Mouse (Mus musculus) embryonic facial prominence, embryonic 10.5 days (tissue): ENCODE measurements at regions not wholly inside any gene's neighbourhood (a gene's known extent, or its start where the extent isn't known, plus 50 kb on each side); places are given as distances from the start of the nearest gene placed in this dataset.
"Not testable (repeated sequence)": the region's sequence is repeated elsewhere in the genome, so short reads cannot be mapped to it uniquely, and the experiment has no call there.

Experiments used
- DNase-seq: peaks from one replicate; pipeline ENCODE4 v3.0.0-alpha.2; 2017; ENCODE audit warnings: low spot score
- H3K27ac ChIP-seq: fragments of 300-500 bp; sonication (generic); replicated peaks from 2 replicates; pipeline ENCODE4 v1.5.1; 2016; ENCODE audit warnings: mild to moderate bottlenecking
- H3K27me3 ChIP-seq: fragments of 300-500 bp; sonication (generic); replicated peaks from 2 replicates; pipeline ENCODE4 v1.6.1; 2016; ENCODE audit warnings: low read depth, mild to moderate bottlenecking; ENCODE audit not compliant: poor library complexity, severe bottlenecking
- H3K36me3 ChIP-seq: fragments of 300-500 bp; sonication (generic); replicated peaks from 2 replicates; pipeline ENCODE4 v1.6.1; 2016; ENCODE audit warnings: mild to moderate bottlenecking, moderate library complexity
- H3K4me1 ChIP-seq: fragments of 300-500 bp; sonication (generic); 2 replicates; pipeline ENCODE4 v1.6.1; 2016
- H3K4me3 ChIP-seq: fragments of 300-500 bp; sonication (generic); 2 replicates; pipeline ENCODE4 v1.5.1; 2016; ENCODE audit warnings: mild to moderate bottlenecking, moderate library complexity
- H3K9me3 ChIP-seq: fragments of 300-500 bp; sonication (generic); 2 replicates; pipeline ENCODE4 v1.6.1; 2016; ENCODE audit warnings: mild to moderate bottlenecking
- whole genome bisulfite sequencing: fragments of 180-500 bp; shearing (Covaris S2); methylation state at CpG from one replicate; pipeline ENCODE4 v1.1.7; 2016; 5-methylcytosine and 5-hydroxymethylcytosine counted together

DNA sequence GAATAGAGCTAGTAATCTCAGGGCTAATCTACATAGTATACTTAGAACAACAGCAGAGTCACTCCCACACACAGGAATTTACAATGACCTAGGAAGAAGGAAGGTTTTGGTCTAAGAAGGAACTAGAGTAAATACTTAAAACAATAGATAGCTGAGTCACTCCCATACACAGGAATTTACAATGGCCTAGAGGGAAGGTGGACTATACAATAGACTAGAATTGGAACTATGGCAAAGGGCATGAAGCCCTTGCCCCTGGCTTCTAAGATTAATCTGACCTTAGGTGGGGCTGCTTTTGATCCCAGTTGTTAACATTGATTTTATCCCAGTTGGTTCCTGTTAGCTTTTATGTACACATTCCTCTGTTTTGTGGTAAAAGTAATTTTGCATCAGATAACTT, 427.8 kb upstream of the Clint1 start:
- not testable (repeated sequence) for H3K27me3 ChIP-seq, H3K4me3 ChIP-seq, H3K36me3 ChIP-seq, H3K9me3 ChIP-seq, H3K4me1 ChIP-seq, DNase-seq, H3K27ac ChIP-seq

DNA sequence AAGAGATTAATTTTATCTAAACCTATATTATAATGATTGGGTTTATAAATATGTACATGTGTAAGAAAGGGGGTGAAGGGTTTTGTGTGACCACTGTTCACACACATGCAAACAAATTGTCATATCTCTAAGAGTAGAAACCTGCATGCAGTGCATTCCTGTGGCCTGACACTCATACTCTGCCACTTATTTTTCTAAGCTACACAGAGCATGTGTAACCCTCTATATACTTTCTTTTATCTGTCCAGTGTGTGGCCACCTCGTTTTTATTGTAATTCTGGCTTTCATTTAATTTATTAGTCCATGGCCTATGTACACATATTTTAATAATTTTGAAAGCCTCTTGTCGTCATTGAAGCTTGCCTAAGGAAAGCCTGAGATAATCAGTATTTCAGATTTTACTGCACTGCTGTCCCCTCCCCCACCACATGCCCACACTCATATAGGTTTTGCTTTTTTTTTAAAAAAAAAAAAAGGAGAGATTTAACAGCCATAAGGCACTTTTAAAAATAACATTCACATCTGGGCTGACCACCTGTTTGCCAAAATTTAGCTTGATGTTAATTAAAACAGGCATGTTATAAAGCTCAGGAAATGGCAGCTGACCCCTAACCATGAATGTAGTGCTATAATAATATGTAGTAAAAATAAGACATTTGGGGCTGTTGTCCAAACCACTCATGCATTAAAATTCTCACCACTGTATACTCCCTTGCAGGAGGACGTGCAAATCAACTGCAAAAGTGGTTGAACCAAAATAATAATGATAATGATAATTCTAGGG, 410.7 kb upstream of the Clint1 start:
- Histone ChIP-seq H3K36me3 (no peaks in the 10 kb centered on the region), H3K27me3 (no peaks in the 10 kb centered on the region), H3K9me3 (no peaks in the 10 kb centered on the region), H3K27ac (no peak overlapping the region), H3K4me1 (peaks cover 14% of the 10 kb centered on the region), H3K4me3 (no peak overlapping the region)
- 54% methylated on average over 3 of the region's 3 CpGs for WGBS
- DNase-seq, result no peak

DNA sequence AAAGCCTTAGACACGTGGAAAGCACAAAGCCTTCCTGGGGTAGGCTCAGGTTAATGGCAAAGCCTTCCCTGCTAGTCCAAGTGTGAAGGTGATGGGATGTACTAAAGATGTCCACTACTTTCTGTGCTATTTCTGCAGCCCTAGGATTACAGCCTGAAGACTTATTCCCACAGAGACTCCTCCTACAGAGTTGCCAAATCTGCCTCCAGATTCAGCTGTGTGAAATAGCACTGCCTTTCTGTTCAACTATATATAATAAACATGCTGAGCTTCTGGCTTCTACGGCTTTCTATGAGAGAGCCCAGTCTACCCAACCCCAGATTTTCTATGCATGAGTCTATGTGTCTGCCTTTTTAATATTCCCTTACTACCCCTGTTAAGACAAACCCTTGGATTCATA, 405.3 kb upstream of the Clint1 start:
- no peaks in the 10 kb centered on the region for H3K36me3 ChIP-seq
- H3K4me3 ChIP-seq, result no peak overlapping the region
- DNase-seq, result no peak
- no peak overlapping the region for H3K27ac ChIP-seq
- 87% methylated on average over 2 of the region's 2 CpGs for WGBS
- no peaks in the 10 kb centered on the region for H3K27me3 ChIP-seq
- peaks cover 13% of the 10 kb centered on the region for H3K4me1 ChIP-seq
- no peaks in the 10 kb centered on the region for H3K9me3 ChIP-seq

DNA sequence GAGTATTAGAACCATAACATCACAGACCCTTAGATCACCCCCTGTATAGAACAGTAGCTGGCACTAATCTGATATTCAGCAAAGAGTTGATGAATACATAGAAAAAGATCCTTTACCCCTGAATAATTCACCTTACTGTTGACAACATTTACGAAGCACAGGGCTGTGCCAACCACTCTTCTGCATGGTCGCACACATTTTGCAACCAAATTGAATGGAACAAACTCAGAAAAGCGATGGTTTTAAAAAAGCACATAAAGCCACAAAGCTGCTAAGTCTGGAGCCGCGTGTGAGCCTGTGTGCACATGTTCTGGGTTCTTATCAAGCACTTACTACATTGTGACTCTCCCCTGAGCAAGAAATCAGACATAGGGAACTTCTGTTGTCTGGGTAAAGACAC, 397.6 kb upstream of the Clint1 start:
- Histone ChIP-seq H3K4me3 (no peak overlapping the region), H3K27me3 (no peaks in the 10 kb centered on the region; the same call in 1 of the 2 replicates), H3K27ac (no peak overlapping the region), H3K36me3 (no peaks in the 10 kb centered on the region), H3K9me3 (no peaks in the 10 kb centered on the region), H3K4me1 (peaks cover 27% of the 10 kb centered on the region)
- no peak for DNase-seq
- WGBS, result 89% methylated on average over 5 of the region's 5 CpGs

DNA sequence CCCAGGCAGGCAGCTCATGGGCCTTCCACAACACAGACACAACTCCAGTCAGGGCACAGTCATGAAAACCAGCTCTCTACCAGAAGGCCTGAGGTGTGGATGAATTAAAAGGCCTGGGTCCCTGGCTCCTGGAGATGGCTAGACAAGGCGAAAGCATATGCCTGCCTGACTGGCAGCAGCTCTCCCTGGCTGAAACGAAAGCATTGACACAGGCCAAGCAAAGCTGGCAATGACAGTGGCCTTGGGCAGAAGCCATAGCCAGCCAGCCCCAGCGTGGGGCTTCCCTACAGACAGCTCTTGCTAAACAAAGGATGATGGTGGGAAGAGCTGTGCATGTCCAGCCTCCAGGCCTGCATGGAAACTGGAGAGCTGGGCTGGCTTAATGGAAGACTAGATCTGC, 396.9 kb upstream of the Clint1 start:
- 70% methylated on average over 3 of the region's 3 CpGs for WGBS
- Histone ChIP-seq H3K9me3 (no peaks in the 10 kb centered on the region), H3K27me3 (no peaks in the 10 kb centered on the region; the same call in 1 of the 2 replicates), H3K27ac (peak overlapping the region; percentile 76), H3K4me3 (no peak overlapping the region), H3K4me1 (peaks cover 25% of the 10 kb centered on the region), H3K36me3 (no peaks in the 10 kb centered on the region)
- DNase-seq, result no peak

DNA sequence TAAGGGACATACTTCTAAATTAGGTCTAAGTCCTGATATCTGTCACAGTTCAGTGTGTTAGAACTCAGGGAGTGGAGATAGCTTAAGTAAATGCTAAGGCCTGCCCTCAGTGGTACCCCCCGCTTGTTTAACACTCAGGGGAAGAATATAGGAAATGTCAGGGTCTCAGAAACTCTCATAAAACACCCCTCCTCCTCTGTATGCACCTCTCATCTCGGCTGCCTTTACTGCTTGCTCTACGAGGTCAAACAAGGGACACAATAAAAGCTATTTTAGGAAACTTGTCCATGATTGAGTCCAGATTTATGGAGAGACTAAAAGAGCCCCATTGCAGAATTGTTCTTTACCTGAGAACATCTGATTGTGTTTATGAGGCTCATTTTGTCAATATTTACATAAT, 395.1 kb upstream of the Clint1 start:
- no peaks in the 10 kb centered on the region for H3K9me3 ChIP-seq
- peaks cover 21% of the 10 kb centered on the region for H3K4me1 ChIP-seq
- no peaks in the 10 kb centered on the region for H3K36me3 ChIP-seq
- H3K27ac ChIP-seq, result no peak overlapping the region
- no peak overlapping the region for H3K4me3 ChIP-seq
- H3K27me3 ChIP-seq, result no peaks in the 10 kb centered on the region; the same call in 1 of the 2 replicates
- DNase-seq, result no peak
- WGBS, result 57% methylated on average over 3 of the region's 3 CpGs

DNA sequence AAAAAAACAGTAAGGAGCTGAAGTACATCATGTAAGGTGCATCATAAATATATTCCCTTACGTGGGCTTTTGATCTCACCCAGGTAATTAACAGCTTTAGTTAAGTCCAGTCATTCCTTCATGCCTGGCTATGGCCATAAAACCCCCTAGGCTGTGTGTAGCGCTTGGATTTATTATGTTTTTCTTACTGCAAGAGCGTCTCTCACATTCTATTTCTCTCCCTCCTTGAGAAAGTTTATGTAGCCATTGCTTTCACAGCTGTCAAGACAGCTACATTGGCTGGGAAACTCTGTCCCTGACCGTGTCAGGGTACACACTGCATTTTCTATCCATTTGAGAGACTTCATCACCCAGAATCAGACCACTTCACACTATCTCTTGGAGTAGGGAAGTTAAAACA, 394.3 kb upstream of the Clint1 start:
- Histone ChIP-seq H3K27me3 (no peaks in the 10 kb centered on the region; the same call in 1 of the 2 replicates), H3K4me1 (peaks cover 21% of the 10 kb centered on the region), H3K4me3 (no peak overlapping the region), H3K27ac (no peak overlapping the region), H3K9me3 (no peaks in the 10 kb centered on the region), H3K36me3 (no peaks in the 10 kb centered on the region)
- WGBS, result 67% methylated on average over 4 of the region's 4 CpGs
- no peak for DNase-seq

DNA sequence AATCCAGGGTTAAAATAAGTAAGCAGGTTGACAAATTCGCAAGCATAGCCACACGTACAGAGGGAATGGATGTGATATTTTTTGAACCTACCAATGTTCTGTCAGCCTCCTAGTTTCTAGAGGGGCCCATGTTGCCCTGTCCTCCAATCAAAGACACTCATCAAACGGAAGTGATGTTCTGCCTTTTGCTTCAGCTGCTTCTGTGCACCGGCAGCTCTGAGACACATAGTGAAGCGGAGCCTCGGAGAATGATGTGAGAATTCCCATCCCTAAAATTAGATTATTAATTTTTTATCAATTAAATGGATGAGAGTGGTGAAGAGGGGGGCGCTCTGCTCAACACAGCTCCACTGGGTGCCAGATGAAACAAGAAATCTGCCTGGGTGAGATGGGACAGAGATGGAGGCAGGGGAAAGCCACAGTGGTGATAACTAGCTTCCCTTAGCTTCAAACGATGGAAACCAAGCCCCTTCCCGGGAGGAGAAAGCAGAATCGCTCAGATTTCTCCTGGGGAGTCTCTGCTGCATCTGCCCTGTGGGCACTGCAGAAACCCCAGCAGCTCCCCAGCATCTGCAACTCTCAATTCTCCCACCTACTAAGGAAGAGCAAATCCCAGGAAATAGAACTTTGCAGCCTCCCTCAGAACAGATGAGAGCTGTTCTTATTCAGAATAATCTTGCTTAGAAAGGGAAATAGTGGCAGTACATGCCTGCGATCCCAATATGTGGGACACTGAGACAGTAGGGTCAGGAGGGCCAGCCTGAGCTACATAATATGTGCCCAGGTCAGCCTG, 391.7 kb upstream of the Clint1 start:
- Histone ChIP-seq H3K27me3 (no peaks in the 10 kb centered on the region), H3K36me3 (no peaks in the 10 kb centered on the region), H3K27ac (no peak overlapping the region), H3K4me3 (no peak overlapping the region), H3K4me1 (peaks cover 19% of the 10 kb centered on the region), H3K9me3 (no peaks in the 10 kb centered on the region)
- WGBS, result 79% methylated on average over 11 of the region's 11 CpGs
- no peak for DNase-seq

DNA sequence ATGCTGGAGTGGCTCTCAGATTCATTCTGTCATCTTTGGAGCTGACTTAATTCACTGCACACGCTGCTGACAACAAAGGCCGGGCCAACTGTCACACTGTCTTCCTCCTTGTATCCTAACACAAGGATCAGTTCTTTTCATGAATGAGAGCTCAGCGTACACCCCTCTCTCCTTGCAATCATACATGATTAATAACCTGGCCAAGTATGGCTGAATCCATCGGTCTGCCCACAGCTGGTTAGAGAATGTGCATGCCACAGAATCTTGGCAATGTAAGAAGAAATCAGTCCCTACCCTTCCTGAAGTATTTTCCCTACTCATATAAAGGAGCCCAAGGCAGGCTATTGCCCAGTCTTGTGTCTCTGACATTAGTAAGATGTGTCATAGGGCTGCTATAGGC, 387.4 kb upstream of the Clint1 start:
- 82% methylated on average over 4 of the region's 4 CpGs for WGBS
- Histone ChIP-seq H3K27ac (no peak overlapping the region), H3K4me3 (no peak overlapping the region), H3K4me1 (peaks cover 4% of the 10 kb centered on the region; the same call in 1 of the 2 replicates), H3K36me3 (no peaks in the 10 kb centered on the region), H3K9me3 (no peaks in the 10 kb centered on the region), H3K27me3 (no peaks in the 10 kb centered on the region)
- DNase-seq, result no peak

DNA sequence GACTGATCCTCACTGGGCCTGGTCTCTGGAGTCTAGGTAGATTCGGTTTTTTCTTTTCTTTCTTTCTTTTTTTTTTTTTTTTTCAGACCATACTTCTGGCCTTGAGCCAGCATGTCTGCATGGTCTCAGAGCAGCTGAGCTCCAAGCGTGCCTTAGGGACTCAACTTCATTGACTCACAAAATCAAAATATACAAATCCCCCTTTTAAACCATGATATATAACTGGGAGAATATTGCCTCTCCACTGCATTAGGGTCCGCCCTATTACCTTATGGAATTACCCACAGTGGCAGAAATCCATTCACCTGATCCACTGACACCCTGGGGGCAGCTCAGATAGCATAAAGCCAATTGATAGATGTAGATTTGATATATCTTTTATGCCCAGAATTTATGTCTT, 385.5 kb upstream of the Clint1 start:
- H3K4me3 ChIP-seq, result no peak overlapping the region
- H3K36me3 ChIP-seq, result no peaks in the 10 kb centered on the region
- no peak for DNase-seq
- H3K9me3 ChIP-seq, result no peaks in the 10 kb centered on the region
- H3K4me1 ChIP-seq, result peaks cover 4% of the 10 kb centered on the region; the same call in 1 of the 2 replicates
- no peaks in the 10 kb centered on the region for H3K27me3 ChIP-seq
- H3K27ac ChIP-seq, result no peak overlapping the region
- 82% methylated on average over 3 of the region's 3 CpGs for WGBS

DNA sequence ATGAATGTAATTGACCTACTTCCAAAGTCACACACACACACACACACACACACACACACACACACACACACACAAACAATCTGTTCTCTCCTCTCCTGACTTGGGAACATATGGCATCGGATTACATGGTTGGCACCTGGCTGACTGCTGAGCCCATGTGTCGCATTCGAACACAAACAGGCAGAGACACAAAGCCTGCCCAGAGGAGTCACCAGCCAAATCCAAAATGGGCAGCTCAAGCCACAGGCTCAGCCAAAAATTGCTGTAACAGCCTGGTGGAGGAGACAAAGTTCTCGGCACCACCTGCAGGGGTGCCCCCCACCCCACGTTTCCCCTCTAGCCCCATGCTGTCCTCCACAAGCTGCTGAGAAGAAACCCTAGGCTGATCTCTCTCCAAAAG, 379.7 kb upstream of the Clint1 start:
- Histone ChIP-seq H3K27ac (no peak overlapping the region), H3K4me1 (peaks cover 5% of the 10 kb centered on the region; the same call in 1 of the 2 replicates), H3K36me3 (no peaks in the 10 kb centered on the region), H3K4me3 (no peak overlapping the region), H3K27me3 (no peaks in the 10 kb centered on the region), H3K9me3 (no peaks in the 10 kb centered on the region)
- 75% methylated on average over 5 of the region's 5 CpGs for WGBS
- no peak for DNase-seq

DNA sequence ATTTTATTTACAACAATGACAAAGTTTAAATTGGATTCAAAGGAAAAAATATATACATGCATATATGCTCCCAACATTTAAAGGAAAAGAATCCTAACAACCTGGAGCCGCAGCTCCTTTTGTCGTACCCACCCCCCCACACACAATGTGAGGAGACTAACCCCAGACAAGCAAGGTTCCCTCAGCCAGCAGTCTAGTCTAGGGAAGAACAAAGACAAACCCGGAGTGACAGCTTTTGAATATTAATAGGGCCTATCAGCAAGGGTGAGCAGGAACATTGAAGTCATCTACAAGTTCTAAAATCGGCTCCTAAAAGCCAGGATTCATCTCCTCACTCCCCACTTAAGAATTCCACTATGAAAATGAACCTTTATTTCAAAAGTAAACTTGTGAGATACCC, 374.9 kb upstream of the Clint1 start:
- WGBS, result 73% methylated on average over 4 of the region's 4 CpGs
- Histone ChIP-seq H3K27me3 (no peaks in the 10 kb centered on the region), H3K9me3 (no peaks in the 10 kb centered on the region), H3K4me1 (peaks cover 5% of the 10 kb centered on the region; the same call in 1 of the 2 replicates), H3K27ac (no peak overlapping the region), H3K36me3 (no peaks in the 10 kb centered on the region), H3K4me3 (no peak overlapping the region)
- no peak for DNase-seq

DNA sequence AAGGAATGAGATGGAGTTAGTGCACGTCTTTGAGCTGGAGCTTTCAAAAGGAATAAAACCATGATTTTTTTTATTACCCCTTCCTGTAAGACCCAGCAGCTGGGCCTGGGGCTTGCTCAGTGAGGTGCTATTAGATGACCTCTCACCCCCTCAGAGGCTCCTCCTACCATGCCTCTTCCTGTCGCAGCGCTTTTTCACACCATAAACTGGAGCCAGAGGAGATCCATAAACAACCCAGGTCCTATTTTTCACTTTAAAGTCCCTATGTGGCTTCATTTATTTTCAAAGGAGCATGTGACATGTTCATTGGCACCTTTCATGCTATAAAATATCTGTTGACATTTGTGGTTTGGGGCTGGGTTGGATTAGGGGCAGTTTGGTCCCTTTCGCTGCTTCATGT, 365.9 kb upstream of the Clint1 start:
- Histone ChIP-seq H3K27ac (no peak overlapping the region), H3K27me3 (no peaks in the 10 kb centered on the region)
- no peak for DNase-seq

More for the DNA sequence above, 365.9 kb upstream of the Clint1 start:
- no peak overlapping the region for H3K4me3 ChIP-seq
- no peaks in the 10 kb centered on the region for H3K36me3 ChIP-seq
- peaks cover 12% of the 10 kb centered on the region for H3K4me1 ChIP-seq
- 82% methylated on average over 4 of the region's 4 CpGs for WGBS
- no peaks in the 10 kb centered on the region for H3K9me3 ChIP-seq
